Mouse (Mus musculus) ES-Bruce4 (cell line): ENCODE data around the gene Pla2g16. TPM values are rescaled to one million over a fixed set of nuclear protein-coding genes. Genes with fewer than 3 reads are reported as not detected.

ENCODE experiments used
- H3K27ac ChIP-seq: 2 replicates; pipeline ENCODE4 v1.5.1; 2012; ENCODE audit warnings: low read length, inconsistent platforms; ENCODE audit not compliant: insufficient read depth
- H3K27me3 ChIP-seq: 2 replicates; pipeline ENCODE4 v1.6.1; 2012; ENCODE audit warnings: mild to moderate bottlenecking, low read length, inconsistent platforms; ENCODE audit not compliant: control insufficient read depth, poor library complexity, insufficient read depth, severe bottlenecking
- H3K36me3 ChIP-seq: 2 replicates; pipeline ENCODE4 v1.6.1; 2012; ENCODE audit warnings: inconsistent platforms, mild to moderate bottlenecking, low read length, moderate library complexity; ENCODE audit not compliant: control insufficient read depth, poor library complexity, insufficient read depth, severe bottlenecking
- H3K4me1 ChIP-seq: one replicate; pipeline ENCODE4 v1.8.1; 2011; ENCODE audit warnings: low read length; ENCODE audit not compliant: control insufficient read depth, insufficient read depth
- H3K4me3 ChIP-seq: 2 replicates; pipeline ENCODE4 v1.5.1; 2011; ENCODE audit warnings: low read depth, mild to moderate bottlenecking, low read length
- H3K9ac ChIP-seq: 2 replicates; pipeline ENCODE4 v1.6.1; 2012; ENCODE audit warnings: low read depth, mild to moderate bottlenecking, inconsistent platforms; ENCODE audit not compliant: poor library complexity, severe bottlenecking
- H3K9me3 ChIP-seq: replicated peaks from 2 replicates; pipeline ENCODE4 v1.6.1; 2012; ENCODE audit warnings: mild to moderate bottlenecking, low read length, inconsistent platforms; ENCODE audit not compliant: control insufficient read depth, poor library complexity, insufficient read depth, severe bottlenecking
- CTCF ChIP-seq: IDR thresholded peaks from one replicate; pipeline ENCODE4 v1.8.1; 2011; ENCODE audit warnings: low read depth, low read length
- EP300 ChIP-seq: IDR thresholded peaks from 2 replicates; pipeline ENCODE4 v1.6.1; 2011; ENCODE audit warnings: low read depth, low read length; ENCODE audit not compliant: insufficient read depth
- POLR2A ChIP-seq: IDR thresholded peaks from one replicate; pipeline ENCODE4 v1.8.1; 2011; ENCODE audit warnings: low read length; ENCODE audit not compliant: insufficient read depth
- polyA plus RNA-seq: library from polyadenylated mRNA; stranded (reverse); fragments of >200 nt; gene quantifications from 2 replicates; pipeline ENCODE4 v1.2.4, GENCODE M21; 2011; ENCODE audit warnings: low read depth; ENCODE audit not compliant: missing spikeins, insufficient read depth, insufficient read length

Pla2g16 gene
- polyA plus RNA-seq, 1 experiment, result 10.5 TPM

- Histone ChIP-seq H3K36me3 (peaks cover 20% of the 10 kb centered on the region), H3K27me3 (no peaks in the 10 kb centered on the region), H3K27ac (no peak overlapping the region), H3K4me1 (no peaks in the 10 kb centered on the region), H3K9me3 (no peaks in the 10 kb centered on the region), H3K4me3 (no peak overlapping the region), H3K9ac (no peak overlapping the region)
- TF ChIP-seq CTCF (no peak), EP300 (no peak), POLR2A (no peak)
Observed at GRCm38 (mm10) chr19:7523781-7524180, 33.5 kb upstream of the Pla2g16 start.

- Histone ChIP-seq H3K36me3 (peaks cover 22% of the 10 kb centered on the region), H3K9me3 (no peaks in the 10 kb centered on the region), H3K27me3 (no peaks in the 10 kb centered on the region), H3K27ac (no peak overlapping the region), H3K9ac (no peak overlapping the region), H3K4me3 (no peak overlapping the region), H3K4me1 (no peaks in the 10 kb centered on the region)
- no peak for TF ChIP-seq POLR2A
- TF ChIP-seq CTCF, result no peak
- TF ChIP-seq EP300, result no peak
Observed at GRCm38 (mm10) chr19:7524879-7525278, 32.4 kb upstream of the Pla2g16 start.

- Histone ChIP-seq H3K4me1 (no peaks in the 10 kb centered on the region), H3K27me3 (no peaks in the 10 kb centered on the region), H3K27ac (no peak overlapping the region), H3K9ac (no peak overlapping the region), H3K36me3 (peaks cover 27% of the 10 kb centered on the region), H3K9me3 (no peaks in the 10 kb centered on the region), H3K4me3 (no peak overlapping the region)
- TF ChIP-seq CTCF (peak; percentile 9), EP300 (no peak)
Observed at GRCm38 (mm10) chr19:7528639-7529428, 28.4 kb upstream of the Pla2g16 start.

DNA sequence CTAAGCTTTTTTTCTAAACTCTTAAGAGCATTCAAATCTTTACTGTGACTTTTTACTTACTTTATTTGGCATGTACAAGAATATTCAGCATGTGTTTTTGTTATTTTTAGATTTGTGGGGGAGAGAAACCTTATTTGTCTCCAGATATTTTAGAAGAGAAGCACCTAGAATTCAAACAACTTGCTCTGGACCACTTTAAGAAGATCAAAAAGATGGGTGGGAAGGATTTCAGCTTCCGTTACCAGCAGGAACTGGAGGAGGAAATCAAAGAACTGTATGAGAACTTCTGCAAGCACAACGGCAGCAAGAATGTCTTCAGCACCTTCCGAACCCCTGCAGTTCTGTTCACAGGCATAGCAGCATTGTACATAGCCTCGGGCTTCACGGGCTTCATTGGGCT lies 25.4 kb upstream of the Pla2g16 start:
- H3K36me3 ChIP-seq, result peaks cover 26% of the 10 kb centered on the region
- no peak overlapping the region for H3K4me3 ChIP-seq
- no peaks in the 10 kb centered on the region for H3K27me3 ChIP-seq
- H3K27ac ChIP-seq, result no peak overlapping the region
- no peaks in the 10 kb centered on the region for H3K9me3 ChIP-seq
- H3K9ac ChIP-seq, result no peak overlapping the region
- TF ChIP-seq EP300 (no peak), CTCF (no peak), POLR2A (no peak)
- no peaks in the 10 kb centered on the region for H3K4me1 ChIP-seq

DNA sequence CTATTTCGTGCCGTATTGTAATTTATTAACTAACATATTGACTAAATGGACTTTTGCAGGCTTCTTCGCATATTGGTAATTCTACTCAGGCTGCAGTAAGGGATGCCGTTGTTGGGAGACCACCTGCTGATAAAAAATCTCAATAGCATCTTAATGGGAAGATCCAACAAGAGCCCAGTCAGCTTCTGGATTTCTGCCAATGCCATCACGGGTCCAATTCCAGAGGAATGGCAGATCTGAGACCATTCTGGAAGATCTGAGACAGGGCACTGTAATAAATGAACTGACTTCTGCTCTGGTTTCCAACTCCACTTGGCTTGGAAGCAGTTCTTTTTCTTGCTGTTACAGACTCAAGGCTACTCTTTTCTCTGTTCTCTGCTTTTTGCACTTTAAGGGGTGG lies 23.4 kb upstream of the Pla2g16 start:
- H3K9ac ChIP-seq, result no peak overlapping the region
- peaks cover 26% of the 10 kb centered on the region for H3K36me3 ChIP-seq
- no peak for TF ChIP-seq CTCF
- TF ChIP-seq EP300, result no peak
- no peak for TF ChIP-seq POLR2A
- H3K4me1 ChIP-seq, result no peaks in the 10 kb centered on the region
- no peak overlapping the region for H3K27ac ChIP-seq
- no peaks in the 10 kb centered on the region for H3K9me3 ChIP-seq
- H3K27me3 ChIP-seq, result no peaks in the 10 kb centered on the region
- H3K4me3 ChIP-seq, result no peak overlapping the region

DNA sequence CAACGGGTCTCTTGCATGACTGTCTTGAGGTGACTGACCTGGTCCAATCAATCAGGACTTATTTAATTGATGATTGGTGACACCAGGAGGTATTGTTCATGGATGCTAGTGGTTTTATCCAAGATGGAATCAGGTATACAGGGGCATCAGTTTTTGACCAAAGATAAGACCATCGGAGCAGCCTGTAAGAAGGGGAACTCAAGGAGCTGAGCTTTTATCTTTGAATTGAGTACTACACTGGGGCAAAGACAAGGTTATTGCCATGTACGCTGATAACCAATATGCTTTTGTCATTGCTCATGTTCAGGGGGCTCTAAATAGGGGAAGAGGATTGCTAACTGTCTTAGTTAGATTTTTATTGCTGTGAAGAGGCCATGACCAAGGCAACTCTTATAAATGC lies 8.3 kb upstream of the Pla2g16 start:
- Histone ChIP-seq H3K4me3 (no peak overlapping the region), H3K36me3 (no peaks in the 10 kb centered on the region), H3K9me3 (no peaks in the 10 kb centered on the region), H3K4me1 (no peaks in the 10 kb centered on the region), H3K9ac (no peak overlapping the region), H3K27ac (no peak overlapping the region), H3K27me3 (no peaks in the 10 kb centered on the region)
- no peak for TF ChIP-seq CTCF
- TF ChIP-seq EP300, result no peak
- TF ChIP-seq POLR2A, result no peak
